Mouse (Mus musculus) thymus, adult 2 months (tissue): ENCODE results near the gene Baiap2. TPM values are rescaled to one million over a fixed set of nuclear protein-coding genes. Genes with fewer than 3 reads are reported as not detected.

Experiments used
- DNase-seq: peaks from one replicate; pipeline ENCODE4 v3.0.0; 2021
- H3K27ac ChIP-seq: fragments of 200-500 bp; 2 replicates; pipeline ENCODE4 v1.5.1; 2012; ENCODE audit warnings: low read length, control low read depth; ENCODE audit not compliant: control insufficient read depth, insufficient read depth
- H3K27me3 ChIP-seq: fragments of 200-500 bp; 2 replicates; pipeline ENCODE4 v1.6.1; 2012; ENCODE audit warnings: mild to moderate bottlenecking, low read length, moderate library complexity, mixed read lengths; ENCODE audit not compliant: control insufficient read depth, insufficient read depth
- H3K36me3 ChIP-seq: fragments of 200-500 bp; 2 replicates; pipeline ENCODE4 v1.6.1; 2012; ENCODE audit warnings: mild to moderate bottlenecking, low read length, moderate library complexity; ENCODE audit not compliant: control insufficient read depth, insufficient read depth
- H3K4me1 ChIP-seq: fragments of 200-500 bp; replicated peaks from 2 replicates; pipeline ENCODE4 v1.6.1; 2012; ENCODE audit warnings: low read length; ENCODE audit not compliant: control insufficient read depth, insufficient read depth
- H3K4me3 ChIP-seq: fragments of 200-500 bp; 2 replicates; pipeline ENCODE4 v1.5.1; 2012; ENCODE audit warnings: mild to moderate bottlenecking, low read length, control low read depth, moderate library complexity; ENCODE audit not compliant: control insufficient read depth, insufficient read depth
- CTCF ChIP-seq: fragments of 200-500 bp; IDR thresholded peaks from 2 replicates; pipeline ENCODE4 v1.5.1; 2012; ENCODE audit warnings: mild to moderate bottlenecking, control low read depth, low read length, moderate library complexity, borderline replicate concordance; ENCODE audit not compliant: control insufficient read depth, poor library complexity, insufficient read depth; ENCODE audit errors: extremely low read depth
- POLR2A ChIP-seq: fragments of 200-500 bp; IDR thresholded peaks from 2 replicates; pipeline ENCODE4 v1.6.1; 2012; ENCODE audit warnings: mild to moderate bottlenecking, low read length, control low read depth, moderate library complexity; ENCODE audit not compliant: control insufficient read depth, poor library complexity, insufficient read depth; ENCODE audit errors: extremely low read depth
- WGBS: fragments of 180-500 bp; shearing (Covaris S2); methylation state at CpG from one replicate; pipeline ENCODE4 v1.1.7; 2018; 5-methylcytosine and 5-hydroxymethylcytosine counted together
- polyA plus RNA-seq: library from polyadenylated mRNA; depleted of rRNA; stranded (reverse); fragments of >200 nt; gene quantifications from 2 replicates; pipeline ENCODE4 v1.2.3, GENCODE M21; 2012

Gene Baiap2
- polyA plus RNA-seq, 1 experiment = 59.8 TPM

GRCm38 (mm10) chr11:119948803-119949202 is 6.2 kb downstream of the Baiap2 start:
- 96% methylated on average over 2 of the region's 2 CpGs for WGBS
- Histone ChIP-seq H3K27me3 (no peaks in the 10 kb centered on the region), H3K4me3 (no peak overlapping the region), H3K36me3 (no peaks in the 10 kb centered on the region), H3K4me1 (peaks cover 13% of the 10 kb centered on the region), H3K27ac (no peak overlapping the region)
- TF ChIP-seq CTCF = no peak
- TF ChIP-seq POLR2A = no peak
- DNase-seq = no peak

- H3K4me1 ChIP-seq = peaks cover 11% of the 10 kb centered on the region
- TF ChIP-seq CTCF = no peak
- TF ChIP-seq POLR2A = no peak
- H3K27me3 ChIP-seq = no peaks in the 10 kb centered on the region
- H3K27ac ChIP-seq = no peak overlapping the region
- 97% methylated on average over 3 of the region's 3 CpGs for WGBS
- DNase-seq = no peak
- H3K36me3 ChIP-seq = no peaks in the 10 kb centered on the region
- no peak overlapping the region for H3K4me3 ChIP-seq
Observed at GRCm38 (mm10) chr11:119950535-119950934, 8.0 kb downstream of the Baiap2 start.

- TF ChIP-seq CTCF (no peak), POLR2A (no peak)
- no peak for DNase-seq
- no peaks in the 10 kb centered on the region for H3K36me3 ChIP-seq
- no peak overlapping the region for H3K4me3 ChIP-seq
- peaks cover 17% of the 10 kb centered on the region for H3K4me1 ChIP-seq
- WGBS = 95% methylated on average over 6 of the region's 6 CpGs
- no peaks in the 10 kb centered on the region for H3K27me3 ChIP-seq
- no peak overlapping the region for H3K27ac ChIP-seq
Observed at GRCm38 (mm10) chr11:119951326-119951725, 8.8 kb downstream of the Baiap2 start.

GRCm38 (mm10) chr11:119952429-119953224 is 10.1 kb downstream of the Baiap2 start:
- 68% methylated on average over 5 of the region's 5 CpGs for WGBS
- H3K4me1 ChIP-seq = peaks cover 17% of the 10 kb centered on the region
- no peak overlapping the region for H3K4me3 ChIP-seq
- no peak overlapping the region for H3K27ac ChIP-seq
- no peak for TF ChIP-seq CTCF
- no peak for TF ChIP-seq POLR2A
- no peaks in the 10 kb centered on the region for H3K36me3 ChIP-seq
- H3K27me3 ChIP-seq = no peaks in the 10 kb centered on the region
- no peak for DNase-seq

- no peak overlapping the region for H3K27ac ChIP-seq
- no peak for DNase-seq
- TF ChIP-seq CTCF (no peak), POLR2A (no peak)
- H3K4me3 ChIP-seq = no peak overlapping the region
- 60% methylated on average over 4 of the region's 4 CpGs for WGBS
- peaks cover 14% of the 10 kb centered on the region for H3K4me1 ChIP-seq
- H3K27me3 ChIP-seq = no peaks in the 10 kb centered on the region
- H3K36me3 ChIP-seq = no peaks in the 10 kb centered on the region
Observed at GRCm38 (mm10) chr11:119954233-119954632, 11.7 kb downstream of the Baiap2 start.

- no peak overlapping the region for H3K4me3 ChIP-seq
- H3K27me3 ChIP-seq = no peaks in the 10 kb centered on the region
- TF ChIP-seq POLR2A (no peak), CTCF (no peak)
- no peak overlapping the region for H3K27ac ChIP-seq
- peaks cover 14% of the 10 kb centered on the region for H3K4me1 ChIP-seq
- no peak for DNase-seq
- 23% methylated on average over 2 of the region's 2 CpGs for WGBS
- H3K36me3 ChIP-seq = no peaks in the 10 kb centered on the region
Observed at GRCm38 (mm10) chr11:119954749-119955337, 12.3 kb downstream of the Baiap2 start.

- Histone ChIP-seq H3K4me3 (no peak overlapping the region), H3K27me3 (no peaks in the 10 kb centered on the region), H3K4me1 (peaks cover 14% of the 10 kb centered on the region), H3K36me3 (0 out of 2 replicates have a peak, but pooled peaks cover 4% of the 10 kb centered on the region), H3K27ac (no peak overlapping the region; the same call in 1 of the 2 replicates)
- WGBS = 49% methylated on average over 3 of the region's 3 CpGs
- no peak for DNase-seq
- TF ChIP-seq CTCF (no peak), POLR2A (no peak)
Observed at GRCm38 (mm10) chr11:119955432-119955831, 12.9 kb downstream of the Baiap2 start.
